Mouse (Mus musculus): ENCODE data around the gene Capzb. TPM values are rescaled to one million over a fixed set of nuclear protein-coding genes. Genes with fewer than 3 reads are reported as not detected.

Capzb gene
- polyA plus RNA-seq, 1 experiment = 151 TPM

GRCm38 (mm10) chr4:139284877-139285276, 92.2 kb downstream of the Capzb start:
- TF ChIP-seq GATA1 (IDR thresholded peaks at IDR 0.05; ENCODE audit: low read length) = no peak

DNA sequence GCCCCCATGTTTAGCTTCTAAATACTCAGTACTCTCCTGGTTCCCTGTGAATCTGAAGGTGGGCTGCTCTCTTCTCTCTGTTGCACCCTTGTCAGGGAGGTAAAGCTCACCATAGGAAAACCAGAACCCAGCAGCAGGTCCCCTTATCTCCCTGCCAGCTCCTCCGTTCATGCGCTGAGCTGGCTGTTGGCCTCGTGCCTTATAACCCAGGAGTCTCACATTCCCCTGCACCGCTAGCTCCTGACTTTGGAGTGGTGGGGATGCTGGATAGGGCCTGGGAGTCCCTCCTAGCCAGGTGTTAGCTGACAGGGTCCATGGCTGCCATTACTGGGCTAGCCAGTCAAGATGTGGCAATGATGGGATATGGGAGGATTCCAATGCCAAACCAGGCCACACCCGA, 93.5 kb downstream of the Capzb start:
- TF ChIP-seq GATA1 (IDR thresholded peaks at IDR 0.05; ENCODE audit: low read length) = no peak

- no peak for TF ChIP-seq GATA1 (IDR thresholded peaks at IDR 0.05; ENCODE audit: low read length)
Measured at GRCm38 (mm10) chr4:139287122-139287863, 94.6 kb downstream of the Capzb start.

DNA sequence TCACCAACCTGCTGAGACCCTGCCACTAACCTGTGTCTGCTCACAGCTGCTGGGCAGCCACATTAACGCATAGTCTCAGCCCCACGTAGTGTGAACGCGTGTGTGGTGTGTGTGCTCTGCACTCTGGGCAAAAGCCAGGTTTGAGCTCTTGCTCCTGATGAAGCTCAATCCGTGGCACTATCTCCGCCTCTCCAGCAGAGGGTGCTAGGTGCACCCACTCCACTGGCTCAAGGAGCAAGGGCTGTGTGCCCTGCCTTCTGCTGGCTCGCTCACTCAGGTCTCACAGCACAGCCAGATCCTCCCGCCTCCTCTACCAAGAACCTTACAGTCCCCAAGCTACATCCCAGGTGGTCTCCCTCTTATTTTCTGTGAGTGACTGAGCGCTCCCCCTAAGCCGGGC, 96.3 kb downstream of the Capzb start:
- no peak for TF ChIP-seq GATA1 (IDR thresholded peaks at IDR 0.05; ENCODE audit: low read length)

DNA sequence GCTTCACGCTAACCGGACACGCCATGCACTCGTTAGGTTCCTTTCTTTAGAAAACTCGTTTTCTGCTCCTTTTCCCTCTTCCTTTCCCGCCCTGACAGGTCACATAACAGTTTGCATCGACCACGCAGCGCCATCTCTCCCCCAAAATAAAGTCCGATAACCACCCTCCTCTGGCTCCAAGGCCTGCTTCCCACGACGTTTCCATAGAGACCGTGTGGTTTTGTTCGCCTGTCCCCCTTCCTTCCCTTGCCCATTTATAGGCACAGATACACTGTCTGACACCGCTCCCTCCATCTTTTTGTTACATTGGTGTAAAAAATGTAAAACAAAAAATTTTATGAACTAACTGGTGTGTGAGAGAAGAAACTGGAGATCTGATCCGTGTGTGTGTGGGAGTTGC, 98.4 kb downstream of the Capzb start:
- no peak for TF ChIP-seq GATA1 (IDR thresholded peaks at IDR 0.05; ENCODE audit: low read length)

DNA sequence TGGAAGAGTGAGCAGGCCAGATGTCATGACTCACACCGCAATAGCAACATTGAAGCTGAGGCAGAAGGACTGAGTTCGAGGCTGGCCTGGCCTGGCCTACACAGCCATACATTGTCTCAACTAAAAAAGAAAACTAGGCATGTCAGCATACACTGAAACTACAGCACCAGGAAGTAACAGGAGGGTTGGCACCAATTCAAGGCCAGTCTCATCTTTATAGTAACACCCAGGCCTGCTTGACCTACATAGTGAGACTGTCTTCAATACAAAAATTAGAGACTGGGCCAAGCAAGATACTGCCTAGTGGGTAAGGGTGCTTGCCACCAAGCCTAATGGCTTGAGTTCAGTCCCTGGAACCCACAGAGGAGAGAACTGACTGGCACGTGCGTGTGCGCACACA, 99.3 kb downstream of the Capzb start:
- TF ChIP-seq GATA1 (IDR thresholded peaks at IDR 0.05; ENCODE audit: low read length) = no peak

GRCm38 (mm10) chr4:139297566-139297965, 104.9 kb downstream of the Capzb start:
- no peak for TF ChIP-seq GATA1 (IDR thresholded peaks at IDR 0.05; ENCODE audit: low read length)

GRCm38 (mm10) chr4:139298671-139299366, 106.1 kb downstream of the Capzb start:
- no peak for TF ChIP-seq GATA1 (IDR thresholded peaks at IDR 0.05; ENCODE audit: low read length)

DNA sequence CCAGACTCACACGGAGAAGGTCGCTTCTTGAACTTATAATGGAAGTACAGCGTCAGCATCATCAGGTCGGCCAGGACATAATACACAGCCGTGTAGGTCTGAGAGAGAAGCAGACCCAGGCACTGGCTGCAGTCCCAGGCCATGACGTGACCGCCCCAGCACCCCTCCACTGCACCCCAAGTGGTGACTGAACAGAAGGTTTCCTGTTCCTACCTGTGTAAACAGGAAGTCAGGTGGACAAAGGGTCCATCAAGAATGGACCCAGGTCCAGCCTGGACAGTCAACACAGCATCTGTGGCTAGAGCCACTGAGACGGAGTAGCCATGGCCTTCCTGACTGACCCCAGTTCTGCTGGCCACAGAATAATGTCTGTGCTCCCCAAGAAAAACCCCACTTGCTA, 109.1 kb downstream of the Capzb start:
- no peak for TF ChIP-seq GATA1 (IDR thresholded peaks at IDR 0.05; ENCODE audit: low read length)

- no peak for TF ChIP-seq GATA1 (IDR thresholded peaks at IDR 0.05; ENCODE audit: low read length)
Measured at GRCm38 (mm10) chr4:139302241-139302640, 109.5 kb downstream of the Capzb start.

DNA sequence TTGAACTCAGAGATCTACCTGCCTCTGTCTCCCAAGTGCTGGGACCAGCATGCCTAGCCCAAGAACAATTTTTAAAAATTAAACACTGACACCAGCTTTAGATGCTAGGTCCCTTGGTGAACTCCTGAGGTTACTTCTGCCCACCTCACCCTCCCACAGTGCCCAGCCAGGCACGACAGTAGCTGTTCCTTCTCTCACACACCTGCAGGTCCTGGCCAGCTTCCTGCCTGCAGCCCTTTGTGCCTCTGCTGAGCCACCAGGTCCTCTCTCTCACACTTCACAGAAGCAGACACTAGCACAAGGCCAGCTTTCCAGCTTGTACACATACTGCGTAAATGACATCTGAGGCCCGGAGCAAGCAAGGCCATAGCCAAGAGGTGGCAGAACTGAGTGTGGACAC, 112.8 kb downstream of the Capzb start:
- TF ChIP-seq GATA1 (IDR thresholded peaks at IDR 0.05; ENCODE audit: low read length) = no peak

GRCm38 (mm10) chr4:139307916-139308315, 115.2 kb downstream of the Capzb start:
- no peak for TF ChIP-seq GATA1 (IDR thresholded peaks at IDR 0.05; ENCODE audit: low read length)

DNA sequence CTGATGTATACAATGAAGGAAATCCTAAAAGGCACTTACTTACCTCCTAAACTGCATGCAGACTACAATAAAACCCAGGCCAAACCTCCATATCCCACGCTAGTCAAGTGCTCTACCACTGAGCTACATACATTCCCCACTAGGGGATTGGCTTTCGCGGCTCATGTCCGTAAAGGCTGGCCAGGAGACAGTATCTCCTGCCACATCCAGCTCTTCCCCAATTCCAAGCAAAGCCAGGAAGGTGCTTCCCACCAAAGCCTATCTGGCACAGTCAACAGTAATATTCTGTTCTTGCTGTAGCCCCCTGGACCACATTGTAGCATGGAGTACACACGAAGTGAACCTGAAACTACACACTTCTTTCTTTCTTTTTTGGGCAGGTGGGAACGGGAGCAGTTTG, 117.0 kb downstream of the Capzb start:
- TF ChIP-seq GATA1 (IDR thresholded peaks at IDR 0.05; ENCODE audit: low read length) = no peak

DNA sequence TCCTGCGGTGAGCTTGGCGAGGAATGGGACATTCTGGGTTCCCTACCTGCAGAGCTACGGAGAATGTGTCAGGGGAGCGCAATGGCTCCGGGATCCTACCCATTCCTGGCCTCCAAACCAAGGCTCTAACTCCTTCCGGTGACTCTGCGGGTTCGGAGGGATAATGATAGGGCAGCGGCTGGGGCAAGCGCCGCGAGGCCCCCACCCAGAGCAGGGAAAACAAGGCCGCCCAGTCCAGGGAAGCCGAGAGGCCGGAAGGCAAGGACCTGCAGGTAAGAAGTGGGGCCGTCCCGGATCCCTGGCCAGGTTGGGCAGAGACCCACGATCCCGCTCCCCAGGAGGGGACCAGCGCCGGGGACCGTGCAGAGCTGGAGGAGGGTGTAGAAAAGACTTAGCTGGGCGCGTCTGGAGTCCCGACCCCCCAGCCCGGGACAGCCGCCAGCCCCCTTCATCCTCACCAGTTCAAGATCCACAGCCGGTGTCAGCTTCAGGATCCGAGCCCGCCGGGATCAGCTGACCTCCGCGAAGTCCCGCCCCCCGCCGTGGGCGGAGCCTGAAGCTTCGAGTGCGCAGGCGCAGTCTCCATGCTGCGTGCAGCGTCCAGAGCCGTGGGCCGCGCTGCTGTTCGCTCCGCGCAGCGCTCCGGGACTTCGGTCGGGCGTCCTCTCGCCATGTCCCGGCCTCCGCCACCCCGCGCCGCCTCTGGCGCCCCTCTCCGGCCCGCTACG, 117.6 kb downstream of the Capzb start, which contains the start of the genes Pqlc2 and Akr7a5:
Pqlc2 (minus strand) TSS at position 538 of the 728 bp plus-strand sequence.
Akr7a5 (plus strand) TSS at position 574 of the 728 bp plus-strand sequence.
- TF ChIP-seq GATA1 (IDR thresholded peaks at IDR 0.05; ENCODE audit: low read length) = no peak

GRCm38 (mm10) chr4:139310899-139311701, 118.4 kb downstream of the Capzb start:
- TF ChIP-seq GATA1 (IDR thresholded peaks at IDR 0.05; ENCODE audit: low read length) = no peak

Data from G1E-ER4 (cell line).